Comparison of ENCODE assay signal across 10 mouse cellular contexts in genomic region chr16:23517754-23518566, GRCm38 (mm10). TPM values are rescaled to one million over a fixed set of nuclear protein-coding genes. Genes with fewer than 3 reads are reported as not detected.
A peak's percentile ranks its signal among the peaks of the same experiment; 100 is the strongest.
DNase-seq lines count a peak whose midpoint lies in the region; ATAC-seq and TF ChIP-seq lines count a peak whose summit lies in the region.
"Had no signal": no experiment of that assay in that cellular context is flagged by ENCODE, and none has a peak within 500 bp of the region (broad histone marks: within the 10 kb centered on the region; RNA-seq: fewer than 3 reads in every experiment).

No protein-coding gene starts in this region.

- H3K4me2 ChIP-seq in forebrain, embryonic 11.5 days (ENCODE audit: low read depth, low read length, severe bottlenecking) = no peak overlapping the region
- H3K4me2 ChIP-seq in forebrain, embryonic 15.5 days (replicated peaks) = peak overlapping the region; percentile 71
- H3K4me2 ChIP-seq in midbrain, embryonic 13.5 days (replicated peaks) = peak overlapping the region; percentile 70

- no peaks in the 10 kb centered on the region for H3K36me3 ChIP-seq in forebrain, embryonic 10.5 days (replicated peaks)
- no peaks in the 10 kb centered on the region for H3K36me3 ChIP-seq in forebrain, embryonic 11.5 days (ENCODE audit: control insufficient read depth, insufficient read depth, low read length)
- H3K36me3 ChIP-seq in forebrain, embryonic 15.5 days = peaks cover 7% of the 10 kb centered on the region; the same call in 1 of the 2 replicates
- peaks cover 8% of the 10 kb centered on the region for H3K36me3 ChIP-seq in midbrain, embryonic 13.5 days

- H3K4me1 ChIP-seq in forebrain, embryonic 10.5 days = peaks cover 37% of the 10 kb centered on the region
- peaks cover 3% of the 10 kb centered on the region; the same call in 1 of the 2 replicates for H3K4me1 ChIP-seq in forebrain, embryonic 11.5 days (replicated peaks; ENCODE audit: control insufficient read depth, insufficient read depth, low read length)
- peaks cover 70% of the 10 kb centered on the region for H3K4me1 ChIP-seq in forebrain, embryonic 15.5 days
- peaks cover 75% of the 10 kb centered on the region for H3K4me1 ChIP-seq in midbrain, embryonic 13.5 days (replicated peaks)

- H3K27ac ChIP-seq in forebrain, embryonic 10.5 days = peak overlapping the region; percentile 13; the same call in 1 of the 2 replicates
- H3K27ac ChIP-seq in forebrain, embryonic 11.5 days (ENCODE audit: low read depth, low read length) = no peak overlapping the region
- H3K27ac ChIP-seq in layer of hippocampus, adult 2 months = peak overlapping the region; percentile 89
- H3K27ac ChIP-seq in forebrain, embryonic 15.5 days (replicated peaks) = peak overlapping the region; percentile 98
- H3K27ac ChIP-seq in midbrain, embryonic 13.5 days = peak overlapping the region; percentile 27
- H3K27ac ChIP-seq: kidney, postnatal 0 days had no signal

- DNase-seq in forebrain, embryonic 10.5 days (ENCODE audit: extremely low spot score, low spot score) = no peak
- no peak for DNase-seq in forebrain, embryonic 11.5 days (ENCODE audit: low spot score)
- peak in 1 of 2 experiments; percentile 47 for DNase-seq in layer of hippocampus, adult 2 months (ENCODE audit: low spot score in 2 of 2)
- no peak for DNase-seq in layer of hippocampus, adult 11-12 months (ENCODE audit: low spot score)
- DNase-seq in ovary, postnatal 10 days (ENCODE audit: low spot score) = no peak
- no peak for DNase-seq in testis, postnatal 10 days (ENCODE audit: low spot score)
- DNase-seq: cerebellum, adult 9-11 months had no signal

- WGBS in forebrain, embryonic 10.5 days = 86% methylated on average over 20 of the region's 20 CpGs
- 82% methylated on average over 20 of the region's 20 CpGs for WGBS in forebrain, embryonic 11.5 days
- 37% methylated on average over 20 of the region's 20 CpGs for WGBS in forebrain, embryonic 15.5 days
- WGBS in midbrain, embryonic 13.5 days = 68% methylated on average over 20 of the region's 20 CpGs

- H3K27me3 ChIP-seq in forebrain, embryonic 10.5 days (ENCODE audit: poor library complexity, severe bottlenecking) = peaks cover 29% of the 10 kb centered on the region
- H3K27me3 ChIP-seq in forebrain, embryonic 11.5 days (ENCODE audit: control insufficient read depth, insufficient read depth, low read length) = no peaks in the 10 kb centered on the region
- H3K27me3 ChIP-seq in forebrain, embryonic 15.5 days = no peaks in the 10 kb centered on the region
- no peaks in the 10 kb centered on the region for H3K27me3 ChIP-seq in midbrain, embryonic 13.5 days

- H3K9ac ChIP-seq in forebrain, embryonic 11.5 days (ENCODE audit: low read length) = no peak overlapping the region
- H3K9ac ChIP-seq in forebrain, embryonic 15.5 days (replicated peaks) = peak overlapping the region; percentile 32; the same call in 1 of the 2 replicates
- peak overlapping the region; percentile 36; the same call in 1 of the 2 replicates for H3K9ac ChIP-seq in midbrain, embryonic 13.5 days (replicated peaks)

- no peak for ATAC-seq in forebrain, embryonic 11.5 days (replicated peaks; ENCODE audit: low FRiP score)
- ATAC-seq in forebrain, embryonic 15.5 days (replicated peaks) = peak; percentile 69
- ATAC-seq in midbrain, embryonic 13.5 days = no peak

- no peak overlapping the region for H3K4me3 ChIP-seq in forebrain, embryonic 10.5 days
- H3K4me3 ChIP-seq in forebrain, embryonic 11.5 days (ENCODE audit: low read depth, low read length) = no peak overlapping the region
- H3K4me3 ChIP-seq in layer of hippocampus, adult 2 months = peak overlapping the region; percentile 7; the same call in 1 of the 2 replicates
- H3K4me3 ChIP-seq in forebrain, embryonic 15.5 days = peak overlapping the region; percentile 70
- peak overlapping the region; percentile 53 for H3K4me3 ChIP-seq in midbrain, embryonic 13.5 days (replicated peaks)

- no peak for TF ChIP-seq CTCF in layer of hippocampus, adult 2 months (conservative IDR thresholded peaks at IDR 0.05)

- H3K9me3 ChIP-seq in forebrain, embryonic 10.5 days = no peaks in the 10 kb centered on the region
- H3K9me3 ChIP-seq in forebrain, embryonic 11.5 days (ENCODE audit: control insufficient read depth, low read length) = no peaks in the 10 kb centered on the region
- no peaks in the 10 kb centered on the region for H3K9me3 ChIP-seq in forebrain, embryonic 15.5 days
- no peaks in the 10 kb centered on the region for H3K9me3 ChIP-seq in midbrain, embryonic 13.5 days

RNA-seq across cellular contexts. Expression of gene Rtp4, which starts 2.1 kb away (rescaled TPM):
- 0.44 and 0.64 TPM in 2 replicates for polyA plus RNA-seq in forebrain, embryonic 10.5 days (2016; fragmentation: Nextera tagmentation; extraction: Ambion mirVana)
- polyA plus RNA-seq in forebrain, embryonic 11.5 days (2014; fragmentation: Nextera tagmentation; extraction: Ambion mirVana) = 1.7 and 2.2 TPM in 2 replicates
- 1 to 10 TPM; 1.6 to 1.9 TPM for total RNA-seq in layer of hippocampus, adult 2 months (2021)
- polyA plus RNA-seq in forebrain, embryonic 15.5 days (2015; fragmentation: Nextera tagmentation; extraction: Ambion mirVana) = 3.8 and 5.5 TPM in 2 replicates
- 2.0 and 3.4 TPM in 2 replicates for polyA plus RNA-seq in midbrain, embryonic 13.5 days (2015; fragmentation: Nextera tagmentation; extraction: Ambion mirVana)

RNA-seq across cellular contexts. Expression of gene Masp1, which starts 2.7 kb away (rescaled TPM):
- polyA plus RNA-seq in forebrain, embryonic 10.5 days (2016; fragmentation: Nextera tagmentation; extraction: Ambion mirVana) = 4.7 and 7.4 TPM in 2 replicates
- 19.5 and 22.7 TPM in 2 replicates for polyA plus RNA-seq in forebrain, embryonic 11.5 days (2014; fragmentation: Nextera tagmentation; extraction: Ambion mirVana)
- 10 to 100 TPM; 12.4 to 12.6 TPM for total RNA-seq in layer of hippocampus, adult 2 months (2021)
- 50.5 and 54.1 TPM in 2 replicates for polyA plus RNA-seq in forebrain, embryonic 15.5 days (2015; fragmentation: Nextera tagmentation; extraction: Ambion mirVana)
- polyA plus RNA-seq in midbrain, embryonic 13.5 days (2015; fragmentation: Nextera tagmentation; extraction: Ambion mirVana) = 37.5 and 44.7 TPM in 2 replicates

Comparison
In these comparisons a context has a peak if more than half of its experiments do, and no peak if none do; other contexts are left out.
1. H3K4me3 ChIP-seq: peak in layer of hippocampus, adult 2 months (single experiment), forebrain, embryonic 15.5 days (single experiment) and midbrain, embryonic 13.5 days (single experiment); none in forebrain, embryonic 10.5 days (single experiment) and forebrain, embryonic 11.5 days (single experiment).